Mouse (Mus musculus) bone marrow, adult 2 months (tissue): ENCODE measurements around the gene Cul4b.

ENCODE experiments used
- CTCF ChIP-seq: fragments of 200-500 bp; IDR thresholded peaks from 2 replicates; pipeline ENCODE4 v1.5.1; 2011; ENCODE audit warnings: low read length, control low read depth; ENCODE audit not compliant: control insufficient read depth, insufficient read depth
- POLR2A ChIP-seq: fragments of 200-500 bp; IDR thresholded peaks from 2 replicates; pipeline ENCODE4 v1.6.1; 2011; ENCODE audit warnings: low read depth, mild to moderate bottlenecking, control low read depth, low read length, borderline replicate concordance; ENCODE audit not compliant: control insufficient read depth

DNA sequence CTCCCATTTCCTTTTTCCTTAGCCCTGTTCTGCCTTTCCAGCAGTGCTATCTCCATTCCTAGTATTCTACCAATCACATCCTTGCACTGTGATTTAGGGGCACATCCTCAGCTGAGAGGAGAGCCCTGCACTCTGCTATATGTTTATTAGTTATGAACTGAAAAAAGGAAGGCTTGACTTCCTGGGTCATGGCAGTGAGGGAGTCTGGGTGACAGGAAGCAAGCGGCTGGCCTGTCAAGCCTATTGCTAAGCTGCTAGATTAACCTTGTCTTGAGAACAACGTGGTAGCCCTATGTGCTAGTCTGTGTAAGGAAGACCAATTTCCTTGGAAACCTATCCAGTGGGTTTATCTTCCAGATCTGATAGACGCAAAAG, 25.0 kb upstream of the Cul4b start:
- no peak for TF ChIP-seq POLR2A
- TF ChIP-seq CTCF, result no peak
